ENCODE assay signal across 10 mouse cellular contexts in genomic region chrX:85932991-85933390, GRCm38 (mm10).
DNase-seq lines count a peak whose midpoint lies in the region; ATAC-seq and TF ChIP-seq lines count a peak whose summit lies in the region.
"Had no signal": no experiment of that assay in that cellular context is flagged by ENCODE, and none has a peak within 500 bp of the region (broad histone marks: within the 10 kb centered on the region; RNA-seq: fewer than 3 reads in every experiment).

No protein-coding gene starts in this region.

- ATAC-seq in liver, embryonic 14.5 days (ENCODE audit: insufficient read depth) = no peak
- ATAC-seq: midbrain, embryonic 13.5 days had no signal

- no peak overlapping the region for H3K9ac ChIP-seq in liver, embryonic 14.5 days (replicated peaks)
- H3K9ac ChIP-seq: midbrain, embryonic 13.5 days had no signal

- intact Hi-C loops in gastrocnemius, adult 2 months (cut with DNase I) = no loop called here

- no peak for DNase-seq in gastrocnemius, adult 2 months
- no peak for DNase-seq in gastrocnemius, postnatal 25 days
- DNase-seq in liver, embryonic 14.5 days (ENCODE audit: low read depth in 3 of 3, low spot score in 3 of 3) = no peak
- DNase-seq in liver (no peak), NIH3T3 (ENCODE audit: low read depth) (peak; percentile 38)
- peak; percentile 35 for DNase-seq in induced T-regulatory cell, adult 2 months (ENCODE audit: low read depth)
- DNase-seq in thymus, postnatal 10 days (ENCODE audit: low spot score in 2 of 2) = no peak
- no peak for DNase-seq in layer of hippocampus, postnatal 36 days
- DNase-seq: kidney, adult 18-20 months had no signal

- H3K36me3 ChIP-seq in liver, embryonic 14.5 days (replicated peaks; ENCODE audit: control insufficient read depth, insufficient read depth, low read depth) = no peaks in the 10 kb centered on the region
- H3K36me3 ChIP-seq: midbrain, embryonic 13.5 days had no signal

- 5% methylated on average over 2 of the region's 2 CpGs for WGBS in liver, embryonic 14.5 days (ENCODE audit: insufficient replicate concordance)

- TF ChIP-seq CTCF in gastrocnemius, adult 2 months (IDR thresholded peaks at IDR 0.05) = peak; percentile 65
- TF ChIP-seq CTCF in liver, embryonic 14.5 days (IDR thresholded peaks at IDR 0.05; ENCODE audit: low read depth) = peak; percentile 24; the same call in 1 of the 2 replicates

- no peaks in the 10 kb centered on the region for H3K4me1 ChIP-seq in liver, embryonic 14.5 days (replicated peaks; ENCODE audit: control insufficient read depth in 2 of 2, insufficient read depth in 2 of 2, low read length in 1 of 2)
- H3K4me1 ChIP-seq: midbrain, embryonic 13.5 days had no signal

- no peaks in the 10 kb centered on the region for H3K9me3 ChIP-seq in liver, embryonic 14.5 days (ENCODE audit: control insufficient read depth, low read length)
- H3K9me3 ChIP-seq: midbrain, embryonic 13.5 days had no signal

- no peaks in the 10 kb centered on the region for H3K27me3 ChIP-seq in liver, embryonic 14.5 days (ENCODE audit: control insufficient read depth, insufficient read depth, low read length)
- H3K27me3 ChIP-seq: midbrain, embryonic 13.5 days had no signal

- H3K4me2 ChIP-seq in liver, embryonic 14.5 days (ENCODE audit: low read depth) = no peak overlapping the region
- H3K4me2 ChIP-seq: midbrain, embryonic 13.5 days had no signal

- no peak overlapping the region for H3K4me3 ChIP-seq in gastrocnemius, adult 2 months
- H3K4me3 ChIP-seq in liver, embryonic 14.5 days (ENCODE audit: insufficient read depth in 1 of 2, low read depth in 2 of 2, low read length in 2 of 2) = no peak overlapping the region
- H3K4me3 ChIP-seq: midbrain, embryonic 13.5 days had no signal

- no peak for TF ChIP-seq EP300 in liver, embryonic 14.5 days (IDR thresholded peaks at IDR 0.05; ENCODE audit: low read depth)

- no peak overlapping the region for H3K27ac ChIP-seq in gastrocnemius, adult 2 months
- no peak overlapping the region for H3K27ac ChIP-seq in liver, embryonic 14.5 days
- H3K27ac ChIP-seq: midbrain, embryonic 13.5 days had no signal

Comparison
In these comparisons a context has a peak if more than half of its experiments do, and no peak if none do; other contexts are left out.
1. DNase-seq: peak in NIH3T3 (single experiment) and induced T-regulatory cell, adult 2 months (single experiment); none in gastrocnemius, adult 2 months (single experiment), gastrocnemius, postnatal 25 days (single experiment), liver, embryonic 14.5 days (0 of 3), liver (single experiment), thymus, postnatal 10 days (0 of 2) and layer of hippocampus, postnatal 36 days (0 of 2).